Mouse (Mus musculus) megakaryocyte, embryonic 14.5 days (primary cell): ENCODE results near the gene Camk2d. TPM values are rescaled to one million over a fixed set of nuclear protein-coding genes. Genes with fewer than 3 reads are reported as not detected.

Source experiments
- H3K27me3 ChIP-seq: replicated peaks from 2 replicates; pipeline ENCODE3; 2012; ENCODE audit warnings: inconsistent platforms
- H3K36me3 ChIP-seq: replicated peaks from 2 replicates; pipeline ENCODE3; 2012; ENCODE audit warnings: low read length, inconsistent platforms, mixed read lengths
- H3K4me1 ChIP-seq: 2 replicates; pipeline ENCODE4 v1.6.1; 2012; ENCODE audit warnings: inconsistent platforms
- H3K4me3 ChIP-seq: replicated peaks from 2 replicates; pipeline ENCODE3; 2012; ENCODE audit warnings: moderate library complexity, mild to moderate bottlenecking, inconsistent platforms
- H3K9me3 ChIP-seq: 2 replicates; pipeline ENCODE4 v1.6.1; 2012; ENCODE audit warnings: inconsistent platforms
- FLI1 ChIP-seq: IDR thresholded peaks from 2 replicates; pipeline ENCODE4 v1.6.1; 2012; ENCODE audit warnings: low read length, inconsistent platforms, mixed read lengths
- GATA1 ChIP-seq: IDR thresholded peaks from 3 replicates; pipeline ENCODE4 v1.6.1; 2012; ENCODE audit warnings: mixed read lengths, low read length, inconsistent platforms, borderline replicate concordance
- polyA plus RNA-seq: library from polyadenylated mRNA; stranded (reverse); fragments of >175 nt; gene quantifications from 2 replicates; pipeline ENCODE4 v1.2.3, GENCODE M21; 2012; ENCODE audit warnings: low replicate concordance; ENCODE audit not compliant: insufficient read depth

Gene Camk2d
- polyA plus RNA-seq, 1 experiment, result 1.1 TPM

- Histone ChIP-seq H3K4me3 (peak overlapping the region; percentile 11), H3K4me1 (peaks cover 7% of the 10 kb centered on the region), H3K36me3 (no peaks in the 10 kb centered on the region), H3K27me3 (no peaks in the 10 kb centered on the region), H3K9me3 (no peaks in the 10 kb centered on the region)
- TF ChIP-seq GATA1 (no peak), FLI1 (no peak)
Measured at GRCm38 (mm10) chr3:126780014-126780615, 184.0 kb downstream of the Camk2d start.

- no peak for TF ChIP-seq FLI1
- TF ChIP-seq GATA1, result no peak
- H3K27me3 ChIP-seq, result no peaks in the 10 kb centered on the region
- H3K4me3 ChIP-seq, result no peak overlapping the region
- no peaks in the 10 kb centered on the region for H3K9me3 ChIP-seq
- H3K4me1 ChIP-seq, result peaks cover 7% of the 10 kb centered on the region; the same call in 1 of the 2 replicates
- no peaks in the 10 kb centered on the region for H3K36me3 ChIP-seq
Measured at GRCm38 (mm10) chr3:126793035-126793964, 197.2 kb downstream of the Camk2d start.

GRCm38 (mm10) chr3:126795904-126796303 is 199.8 kb downstream of the Camk2d start:
- Histone ChIP-seq H3K36me3 (no peaks in the 10 kb centered on the region), H3K4me3 (no peak overlapping the region), H3K27me3 (no peaks in the 10 kb centered on the region), H3K4me1 (peaks cover 7% of the 10 kb centered on the region; the same call in 1 of the 2 replicates), H3K9me3 (no peaks in the 10 kb centered on the region)
- TF ChIP-seq GATA1 (no peak), FLI1 (no peak)

DNA sequence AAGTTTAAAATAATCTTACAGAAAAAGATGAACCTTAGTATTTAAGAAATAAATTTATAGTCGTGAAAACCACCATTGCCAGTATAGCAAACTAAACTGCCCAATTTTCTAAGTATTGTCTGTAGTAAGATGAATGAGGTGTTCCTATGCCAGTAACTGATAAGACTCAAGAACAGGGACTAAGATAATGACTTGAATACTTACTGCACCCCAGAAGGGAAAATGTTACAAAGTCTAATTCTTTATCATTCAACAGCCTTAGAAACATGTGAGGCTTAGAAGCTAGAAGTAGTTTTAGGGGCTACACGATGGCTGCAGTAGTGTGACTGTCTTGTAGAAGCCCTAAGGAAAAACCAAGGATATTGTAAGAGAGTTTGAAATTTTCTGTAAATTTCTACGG is 200.9 kb downstream of the Camk2d start:
- Histone ChIP-seq H3K27me3 (no peaks in the 10 kb centered on the region), H3K4me3 (no peak overlapping the region), H3K9me3 (no peaks in the 10 kb centered on the region), H3K4me1 (peaks cover 7% of the 10 kb centered on the region; the same call in 1 of the 2 replicates), H3K36me3 (no peaks in the 10 kb centered on the region)
- no peak for TF ChIP-seq FLI1
- no peak for TF ChIP-seq GATA1

DNA sequence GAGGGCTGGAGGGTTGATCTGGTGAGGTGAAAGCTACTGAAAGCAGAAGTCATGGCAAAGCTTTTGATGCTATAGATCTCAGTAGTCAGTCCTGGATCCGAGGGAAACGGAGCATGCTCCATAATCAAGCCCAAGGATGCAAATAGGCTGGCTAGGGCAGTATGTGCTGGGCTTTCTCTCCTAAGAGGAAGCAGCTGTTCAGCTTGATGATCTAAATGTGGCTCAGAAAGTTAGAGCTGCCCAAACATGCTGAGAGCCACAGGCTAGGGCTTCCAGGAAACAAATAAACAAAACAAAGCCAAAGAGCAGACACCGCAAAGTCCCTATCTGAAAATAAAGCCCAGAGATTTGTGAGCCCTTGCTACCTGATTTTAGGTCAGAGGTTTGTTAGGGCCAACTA is 201.7 kb downstream of the Camk2d start:
- Histone ChIP-seq H3K4me1 (peaks cover 7% of the 10 kb centered on the region; the same call in 1 of the 2 replicates), H3K36me3 (no peaks in the 10 kb centered on the region), H3K4me3 (no peak overlapping the region), H3K9me3 (no peaks in the 10 kb centered on the region), H3K27me3 (no peaks in the 10 kb centered on the region)
- TF ChIP-seq GATA1, result no peak
- TF ChIP-seq FLI1, result no peak

- Histone ChIP-seq H3K36me3 (no peaks in the 10 kb centered on the region), H3K4me3 (no peak overlapping the region), H3K9me3 (no peaks in the 10 kb centered on the region), H3K27me3 (no peaks in the 10 kb centered on the region), H3K4me1 (no peaks in the 10 kb centered on the region)
- TF ChIP-seq FLI1 (no peak), GATA1 (no peak)
Measured at GRCm38 (mm10) chr3:126802988-126803387, 206.9 kb downstream of the Camk2d start.

DNA sequence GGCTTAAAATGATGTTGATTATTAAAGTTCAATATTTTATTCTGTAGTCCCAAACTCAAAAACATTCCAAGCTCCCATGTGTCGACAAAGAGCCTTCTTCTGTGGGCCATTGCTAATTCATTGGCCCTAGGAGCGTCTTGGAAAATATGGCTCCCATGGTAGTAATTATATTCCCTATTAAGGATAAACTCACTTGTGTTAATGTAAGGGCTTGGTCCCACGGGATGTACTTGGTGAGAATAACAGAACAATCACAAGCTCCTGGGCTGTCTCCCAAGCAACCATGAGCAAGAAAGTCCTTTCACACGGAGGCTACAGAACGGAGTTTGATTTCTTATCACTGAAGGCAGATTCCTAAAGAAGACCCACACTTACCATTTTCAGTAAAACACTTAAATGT is 208.9 kb downstream of the Camk2d start:
- no peaks in the 10 kb centered on the region for H3K9me3 ChIP-seq
- H3K4me3 ChIP-seq, result no peak overlapping the region
- TF ChIP-seq FLI1, result no peak
- TF ChIP-seq GATA1, result no peak
- no peaks in the 10 kb centered on the region for H3K36me3 ChIP-seq
- H3K27me3 ChIP-seq, result no peaks in the 10 kb centered on the region
- no peaks in the 10 kb centered on the region for H3K4me1 ChIP-seq

DNA sequence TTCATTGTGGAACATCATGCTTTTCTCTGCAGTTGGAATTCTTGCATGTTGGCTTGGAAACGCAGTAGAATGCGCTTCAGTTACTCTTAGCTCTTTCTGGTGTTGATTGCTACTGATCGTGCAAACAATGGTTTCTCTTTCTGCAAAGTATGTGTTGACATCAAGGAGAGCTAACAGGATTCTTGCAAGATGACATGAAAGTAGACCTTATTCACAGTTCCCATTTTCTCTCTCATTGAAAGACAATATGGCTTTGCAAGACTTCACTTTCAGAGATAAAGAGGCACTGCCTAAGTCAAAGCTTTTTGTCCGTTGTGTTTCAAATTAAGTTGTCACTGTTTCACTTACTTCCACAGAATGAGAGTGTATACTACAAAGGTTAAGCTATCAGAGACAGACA is 210.0 kb downstream of the Camk2d start:
- Histone ChIP-seq H3K36me3 (no peaks in the 10 kb centered on the region), H3K4me3 (no peak overlapping the region), H3K4me1 (no peaks in the 10 kb centered on the region), H3K27me3 (no peaks in the 10 kb centered on the region), H3K9me3 (no peaks in the 10 kb centered on the region)
- TF ChIP-seq GATA1, result no peak
- no peak for TF ChIP-seq FLI1

DNA sequence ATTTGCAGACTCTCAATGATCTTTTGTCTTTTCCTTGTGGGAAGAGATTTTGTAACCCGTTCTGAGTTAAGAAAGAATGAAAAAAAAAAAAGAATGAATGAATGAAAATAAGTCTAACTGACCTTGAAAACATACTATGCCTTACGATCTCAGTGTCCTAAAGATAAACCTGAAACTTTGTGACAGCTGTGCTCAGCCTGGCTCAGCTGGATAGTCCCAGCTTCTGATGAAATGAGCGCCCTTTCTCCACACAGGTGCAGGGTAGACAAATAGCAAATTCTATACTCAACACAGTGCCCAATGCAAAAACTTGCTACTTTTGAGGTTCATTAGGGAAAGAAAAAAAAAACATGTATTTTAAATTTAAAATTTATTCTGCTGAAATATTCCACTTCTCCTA is 213.8 kb downstream of the Camk2d start:
- no peak for TF ChIP-seq GATA1
- no peak for TF ChIP-seq FLI1
- H3K27me3 ChIP-seq, result no peaks in the 10 kb centered on the region
- no peaks in the 10 kb centered on the region for H3K36me3 ChIP-seq
- no peaks in the 10 kb centered on the region for H3K9me3 ChIP-seq
- no peak overlapping the region for H3K4me3 ChIP-seq
- H3K4me1 ChIP-seq, result no peaks in the 10 kb centered on the region
